Mouse (Mus musculus) layer of hippocampus, adult 2 months (tissue): ENCODE measurements around the gene Sept12. TPM values are rescaled to one million over a fixed set of nuclear protein-coding genes. Genes with fewer than 3 reads are reported as not detected.

ENCODE experiments used
- DNase-seq, 2 experiments: peaks; one replicate each; pipeline ENCODE4 v3.0.0; 2022; ENCODE audit warnings: low spot score in 2 of 2
- H3K27ac ChIP-seq: fragments of 200-600 bp; 2 replicates; pipeline ENCODE4 v1.8.1; 2022
- H3K4me3 ChIP-seq: fragments of 200-600 bp; 2 replicates; pipeline ENCODE4 v1.8.1; 2022; ENCODE audit warnings: mild to moderate bottlenecking
- CTCF ChIP-seq: fragments of 200-600 bp; conservative IDR thresholded peaks from 2 replicates; pipeline ENCODE4 v1.8.1; 2022; ENCODE audit warnings: antibody characterized with exemption, mild to moderate bottlenecking, moderate library complexity
- total RNA-seq, 2 experiments: library from RNA; stranded (reverse); gene quantifications; 2 replicates each; pipeline ENCODE4 v1.2.3; 2021

Sept12 gene
- total RNA-seq, 2 experiments from 2014 or later = not detected

- Histone ChIP-seq H3K4me3 (peak overlapping the region; percentile 80), H3K27ac (peak overlapping the region; percentile 96; the same call in 1 of the 2 replicates)
- no peak for TF ChIP-seq CTCF
- DNase-seq = no peak
These were observed 57.3 kb downstream of the Sept12 start for GRCm38 (mm10) chr16:4940311-4940850.

- no peak for TF ChIP-seq CTCF
- H3K4me3 ChIP-seq = peak overlapping the region; percentile 80
- no peak for DNase-seq
- peak overlapping the region; percentile 96 for H3K27ac ChIP-seq
These were observed 58.2 kb downstream of the Sept12 start for GRCm38 (mm10) chr16:4939412-4939811.

GRCm38 (mm10) chr16:4938989-4939388 is 58.7 kb downstream of the Sept12 start:
- Histone ChIP-seq H3K27ac (peak overlapping the region; percentile 96), H3K4me3 (peak overlapping the region; percentile 80)
- DNase-seq = peak; percentile 97
- TF ChIP-seq CTCF = no peak; the same call in 1 of the 2 replicates

- Histone ChIP-seq H3K27ac (peak within 1 kb of the TSS; percentile 96), H3K4me3 (peak within 1 kb of the TSS; percentile 80)
- TF ChIP-seq CTCF = peak; percentile 24; the same call in 1 of the 2 replicates
These were observed 59.2 kb downstream of the Sept12 start, which contains the start of gene Nudt16l1 for GRCm38 (mm10) chr16:4938461-4938860. Gene Nudt16l1, plus strand, starts transcription at chr16:4938761.

GRCm38 (mm10) chr16:4937351-4938190 is 60.1 kb downstream of the Sept12 start:
- TF ChIP-seq CTCF = no peak
- DNase-seq = no peak
- Histone ChIP-seq H3K4me3 (no peak overlapping the region), H3K27ac (peak overlapping the region; percentile 96)

More at GRCm38 (mm10) chr16:4938461-4938860, 59.2 kb downstream of the Sept12 start, which contains the start of gene Nudt16l1:
- DNase-seq = no peak

Other genes starting within 250 kb of the Sept12 start
- gene Cdip1, start 207.6 kb downstream of the Sept12 start, total RNA-seq = 100 to 1,000 TPM; 230 to 241 TPM
- gene 4930562C15Rik, start 162.4 kb downstream of the Sept12 start, total RNA-seq = not detected
- 10 to 100 TPM; 95.8 to 96.4 TPM for gene Ubald1, start 117.5 kb downstream of the Sept12 start, total RNA-seq
- 100 to 1,000 TPM; 211 to 212 TPM for gene Mgrn1, start 111.6 kb downstream of the Sept12 start, total RNA-seq
- 10 to 100 TPM; 79.1 to 79.6 TPM for gene Nudt16l1, start 59.1 kb downstream of the Sept12 start, total RNA-seq
- 10 to 100 TPM; 75.8 to 98.0 TPM for gene Anks3, start 33.6 kb downstream of the Sept12 start, total RNA-seq
- not detected for gene Smim22, start 9.4 kb upstream of the Sept12 start, total RNA-seq
- gene Rogdi, start 15.7 kb upstream of the Sept12 start, total RNA-seq = 100 to 1,000 TPM; 394 to 420 TPM
- 100 to 1,000 TPM; 144 TPM for gene Glyr1, start 52.0 kb upstream of the Sept12 start, total RNA-seq
- 10 to 100 TPM; 43.6 to 44.2 TPM for gene Ubn1, start 52.2 kb upstream of the Sept12 start, total RNA-seq
- 1 to 10 TPM; 2.8 to 4.5 TPM for gene Ppl, start 134.6 kb upstream of the Sept12 start, total RNA-seq
- 1 to 10 TPM; 5.3 to 6.7 TPM for gene Sec14l5, start 149.3 kb upstream of the Sept12 start, total RNA-seq
- gene Nagpa, start 206.2 kb upstream of the Sept12 start, total RNA-seq = 10 to 100 TPM; 12.2 to 15.9 TPM
- gene AU021092, start 224.4 kb upstream of the Sept12 start, total RNA-seq = 1 to 10 TPM; 4.6 to 4.9 TPM
- gene Alg1, start 235.8 kb upstream of the Sept12 start, total RNA-seq = 10 to 100 TPM; 28.7 to 32.1 TPM